Mouse (Mus musculus) limb, embryonic 14.5 days (tissue): ENCODE measurements around the gene Dffa. TPM values are rescaled to one million over a fixed set of nuclear protein-coding genes. Genes with fewer than 3 reads are reported as not detected.

ENCODE experiments used
- ATAC-seq: fragments of 200-750 bp; cut with Nextera tagmentation; 2 replicates; pipeline ENCODE4 v1.8.0; 2017; ENCODE audit warnings: low read depth, moderate number of reproducible peaks, moderate TSS enrichment; ENCODE audit not compliant: low FRiP score
- DNase-seq: peaks from one replicate; pipeline ENCODE4 v3.0.0-alpha.2; 2015; ENCODE audit warnings: low spot score
- H3K27ac ChIP-seq: fragments of 300-500 bp; sonication (generic); replicated peaks from 2 replicates; pipeline ENCODE4 v1.5.1; 2014; ENCODE audit warnings: low read depth, mild to moderate bottlenecking, low read length, moderate library complexity, mixed read lengths
- H3K27me3 ChIP-seq: fragments of 300-500 bp; sonication (generic); 2 replicates; pipeline ENCODE4 v1.6.1; 2014; ENCODE audit warnings: low read length, mixed read lengths; ENCODE audit not compliant: control insufficient read depth, insufficient read depth
- H3K36me3 ChIP-seq: fragments of 300-500 bp; sonication (generic); 2 replicates; pipeline ENCODE4 v1.6.1; 2014; ENCODE audit warnings: mild to moderate bottlenecking, low read length, moderate library complexity, mixed read lengths; ENCODE audit not compliant: control insufficient read depth, insufficient read depth
- H3K4me1 ChIP-seq: fragments of 300-500 bp; sonication (generic); 2 replicates; pipeline ENCODE4 v1.6.1; 2014; ENCODE audit warnings: antibody characterized with exemption, low read length, mixed read lengths; ENCODE audit not compliant: control insufficient read depth, insufficient read depth
- H3K4me2 ChIP-seq: fragments of 300-500 bp; sonication (generic); replicated peaks from 2 replicates; pipeline ENCODE4 v1.6.1; 2014; ENCODE audit warnings: low read depth, mild to moderate bottlenecking, low read length, moderate library complexity; ENCODE audit not compliant: severe bottlenecking
- H3K4me3 ChIP-seq: fragments of 300-500 bp; sonication (generic); replicated peaks from 2 replicates; pipeline ENCODE4 v1.5.1; 2014; ENCODE audit warnings: low read length
- H3K9ac ChIP-seq: fragments of 300-500 bp; sonication (generic); 2 replicates; pipeline ENCODE4 v1.6.1; 2014; ENCODE audit warnings: mild to moderate bottlenecking, low read depth, low read length, moderate library complexity; ENCODE audit not compliant: severe bottlenecking
- H3K9me3 ChIP-seq: fragments of 300-500 bp; sonication (generic); 2 replicates; pipeline ENCODE4 v1.6.1; 2016; ENCODE audit warnings: low read length; ENCODE audit not compliant: control insufficient read depth
- POLR2A ChIP-seq: fragments of 200-500 bp; IDR thresholded peaks from 2 replicates; pipeline ENCODE4 v1.8.0; 2012; ENCODE audit warnings: inconsistent platforms, mild to moderate bottlenecking, moderate library complexity, borderline replicate concordance; ENCODE audit not compliant: insufficient read depth, insufficient read length; ENCODE audit errors: extremely low read depth
- WGBS: fragments of 180-500 bp; shearing (Covaris S2); extraction: QIAGEN DNeasy Blood & Tissue Kit; methylation state at CpG from one replicate; pipeline ENCODE4 v1.1.7; 2014; 5-methylcytosine and 5-hydroxymethylcytosine counted together
- polyA plus RNA-seq, 2 experiments: library from polyadenylated mRNA; depleted of rRNA in 1 of 2; stranded (reverse) in 1 of 2; unstranded in 1 of 2; fragments of >200 nt; fragmentation: Nextera tagmentation in 1 of 2; extraction: Ambion mirVana in 1 of 2; gene quantifications; 2 replicates each; pipeline versions ENCODE4 v1.2.1 to v1.2.3; 2012 to 2014

Dffa gene
- polyA plus RNA-seq, 2 experiments: 27.6 to 31.9 TPM

- H3K9me3 ChIP-seq: no peaks in the 10 kb centered on the region
- no peaks in the 10 kb centered on the region for H3K27me3 ChIP-seq
- no peak overlapping the region for H3K9ac ChIP-seq
- TF ChIP-seq POLR2A: no peak
- WGBS: 49% methylated on average over 14 of the region's 14 CpGs
- ATAC-seq: no peak
- H3K4me2 ChIP-seq: no peak overlapping the region
- no peak overlapping the region for H3K4me3 ChIP-seq
- no peak for DNase-seq
- H3K27ac ChIP-seq: no peak overlapping the region
- no peaks in the 10 kb centered on the region for H3K36me3 ChIP-seq
- H3K4me1 ChIP-seq: peaks cover 20% of the 10 kb centered on the region
Measured at GRCm38 (mm10) chr4:149060621-149061431, 43.1 kb upstream of the Dffa start.

- no peak overlapping the region for H3K9ac ChIP-seq
- TF ChIP-seq POLR2A: no peak
- DNase-seq (no peak), ATAC-seq (no peak)
- no peak overlapping the region for H3K4me3 ChIP-seq
- WGBS: 55% methylated on average over 13 of the region's 13 CpGs
- no peaks in the 10 kb centered on the region for H3K36me3 ChIP-seq
- no peak overlapping the region for H3K27ac ChIP-seq
- peaks cover 20% of the 10 kb centered on the region for H3K4me1 ChIP-seq
- no peaks in the 10 kb centered on the region for H3K27me3 ChIP-seq
- H3K9me3 ChIP-seq: no peaks in the 10 kb centered on the region
- H3K4me2 ChIP-seq: no peak overlapping the region
Measured at GRCm38 (mm10) chr4:149061432-149061718, 42.6 kb upstream of the Dffa start.

GRCm38 (mm10) chr4:149062406-149063318, 41.3 kb upstream of the Dffa start:
- H3K36me3 ChIP-seq: peaks cover 4% of the 10 kb centered on the region; the same call in 1 of the 2 replicates
- H3K9me3 ChIP-seq: no peaks in the 10 kb centered on the region
- 44% methylated on average over 21 of the region's 21 CpGs for WGBS
- ATAC-seq: no peak
- no peak for TF ChIP-seq POLR2A
- H3K4me1 ChIP-seq: peaks cover 16% of the 10 kb centered on the region
- no peak overlapping the region for H3K9ac ChIP-seq
- DNase-seq: no peak
- no peak overlapping the region for H3K4me2 ChIP-seq
- H3K27me3 ChIP-seq: no peaks in the 10 kb centered on the region
- no peak overlapping the region for H3K4me3 ChIP-seq
- H3K27ac ChIP-seq: no peak overlapping the region

- peaks cover 5% of the 10 kb centered on the region; the same call in 1 of the 2 replicates for H3K4me1 ChIP-seq
Measured at GRCm38 (mm10) chr4:149064061-149064854, 39.7 kb upstream of the Dffa start.

More at GRCm38 (mm10) chr4:149064061-149064854, 39.7 kb upstream of the Dffa start:
- 83% methylated on average over 23 of the region's 23 CpGs for WGBS
- Histone ChIP-seq H3K9me3 (no peaks in the 10 kb centered on the region), H3K27ac (no peak overlapping the region), H3K36me3 (peaks cover 6% of the 10 kb centered on the region; the same call in 1 of the 2 replicates), H3K4me2 (no peak overlapping the region), H3K4me3 (no peak overlapping the region), H3K27me3 (no peaks in the 10 kb centered on the region), H3K9ac (no peak overlapping the region)
- no peak for TF ChIP-seq POLR2A
- ATAC-seq (no peak), DNase-seq (no peak)
